Mouse (Mus musculus): ENCODE measurements at regions not wholly inside any gene's neighbourhood (a gene's known extent, or its start where the extent isn't known, plus 50 kb on each side); places are given as distances from the start of the nearest gene placed in this dataset.

- TF ChIP-seq CTCF (IDR thresholded peaks at IDR 0.05; ENCODE audit: extremely low read depth, insufficient read depth, low read length) (no peak), POLR2A (IDR thresholded peaks at IDR 0.05; ENCODE audit: extremely low read depth, insufficient read depth, low read length) (no peak)
Observed at GRCm38 (mm10) chr2:3890462-3890861, 127.1 kb upstream of the Frmd4a start.
